Comparison of ENCODE assay signal across 10 mouse cellular contexts in the genomic region with DNA sequence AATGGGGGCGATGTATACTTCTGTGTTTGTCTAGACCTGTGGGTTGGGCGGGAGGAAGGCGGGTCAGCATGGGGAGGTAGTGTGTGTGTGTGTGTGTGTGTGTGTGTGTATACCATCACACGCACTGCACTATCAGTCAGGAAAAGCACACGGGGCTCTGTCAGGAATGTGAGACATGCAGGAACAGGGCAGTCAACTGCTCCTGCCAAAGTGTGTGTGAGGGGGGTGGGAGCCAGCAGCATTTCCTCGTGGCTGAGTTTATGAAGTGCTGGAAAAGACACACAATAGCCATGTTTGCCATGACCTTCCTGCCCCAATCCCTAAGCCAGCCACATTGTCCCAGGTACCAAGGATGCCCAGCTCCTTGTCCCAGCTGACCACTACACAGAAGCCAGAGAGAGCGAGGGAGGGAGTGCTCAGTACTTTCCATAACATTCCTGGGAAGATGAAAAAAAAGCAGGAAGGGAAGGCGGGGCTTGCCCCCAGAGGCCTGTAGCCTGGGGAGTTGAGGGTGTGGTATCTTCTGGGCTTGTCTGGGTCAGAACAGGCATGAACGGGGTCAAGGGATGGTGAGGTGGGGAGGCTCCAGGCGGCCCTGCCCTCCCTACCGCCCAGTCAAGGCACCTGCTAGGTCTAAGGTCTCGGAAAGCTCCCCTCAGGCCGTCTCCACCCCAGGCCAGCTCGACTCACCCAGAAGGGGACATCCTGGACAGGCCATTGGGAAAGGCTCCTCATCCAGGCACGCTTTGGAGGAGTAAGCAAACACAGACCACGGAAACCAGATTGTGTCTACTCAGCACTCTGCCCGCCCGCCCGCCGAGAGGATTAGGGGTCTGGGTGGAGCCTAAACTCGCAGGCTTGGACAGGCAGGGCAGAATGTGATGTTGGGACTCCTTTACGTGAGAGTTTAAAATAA. TPM values are rescaled to one million over a fixed set of nuclear protein-coding genes. Genes with fewer than 3 reads are reported as not detected.
A peak's percentile ranks its signal among the peaks of the same experiment; 100 is the strongest.
DNase-seq lines count a peak whose midpoint lies in the region; ATAC-seq and TF ChIP-seq lines count a peak whose summit lies in the region.
"Had no signal": no experiment of that assay in that cellular context is flagged by ENCODE, and none has a peak within 500 bp of the region (broad histone marks: within the 10 kb centered on the region; RNA-seq: fewer than 3 reads in every experiment).

No protein-coding gene starts in this region.

- H3K4me3 ChIP-seq in lung, postnatal 0 days (ENCODE audit: low read depth, low read length), result no peak overlapping the region
- peak overlapping the region; percentile 36 for H3K4me3 ChIP-seq in heart, embryonic 13.5 days
- H3K4me3 ChIP-seq in liver, postnatal 0 days (ENCODE audit: low read depth, low read length), result no peak overlapping the region

- H3K27me3 ChIP-seq in lung, postnatal 0 days (replicated peaks; ENCODE audit: insufficient read depth, low read length), result no peaks in the 10 kb centered on the region
- peaks cover 12% of the 10 kb centered on the region; the same call in 1 of the 2 replicates for H3K27me3 ChIP-seq in heart, embryonic 13.5 days (replicated peaks)
- H3K27me3 ChIP-seq in liver, postnatal 0 days (ENCODE audit: insufficient read depth, low read length), result peaks cover 20% of the 10 kb centered on the region

- H3K9me3 ChIP-seq in lung, postnatal 0 days (ENCODE audit: low read length), result no peaks in the 10 kb centered on the region
- H3K9me3 ChIP-seq in heart, embryonic 13.5 days, result no peaks in the 10 kb centered on the region
- no peaks in the 10 kb centered on the region for H3K9me3 ChIP-seq in liver, postnatal 0 days (ENCODE audit: low read length)

- WGBS in lung, postnatal 0 days, result 12% methylated on average over 21 of the region's 22 CpGs
- WGBS in heart, embryonic 13.5 days, result 9% methylated on average over 22 of the region's 22 CpGs
- 38% methylated on average over 22 of the region's 22 CpGs for WGBS in liver, postnatal 0 days (ENCODE audit: insufficient replicate concordance)

- H3K4me1 ChIP-seq in lung, postnatal 0 days (ENCODE audit: insufficient read depth, low read depth, low read length), result peaks cover 5% of the 10 kb centered on the region; the same call in 1 of the 2 replicates
- peaks cover 88% of the 10 kb centered on the region for H3K4me1 ChIP-seq in heart, embryonic 13.5 days
- peaks cover 19% of the 10 kb centered on the region for H3K4me1 ChIP-seq in liver, postnatal 0 days (ENCODE audit: insufficient read depth)

- no peak for TF ChIP-seq CTCF in lung, postnatal 0 days (IDR thresholded peaks at IDR 0.05)
- no peak for TF ChIP-seq CTCF in liver, postnatal 0 days (IDR thresholded peaks at IDR 0.05; ENCODE audit: low read depth)

- DNase-seq in embryo, embryonic 10 days (ENCODE audit: low spot score), result peak; percentile 51
- DNase-seq in embryo, embryonic 10.5 days (ENCODE audit: low spot score), result no peak
- peak; percentile 60 for DNase-seq in lung, postnatal 0 days (ENCODE audit: low spot score)
- DNase-seq in lung, postnatal 25 days (ENCODE audit: low spot score), result no peak
- peak; percentile 15 for DNase-seq in liver, postnatal 0 days
- DNase-seq in adrenal gland, postnatal 25 days, result no peak
- DNase-seq in ovary, postnatal 14 days (ENCODE audit: low spot score), result no peak
- DNase-seq: B cell, adult 2 months; thymus, postnatal 25 days had no signal

- no peak overlapping the region for H3K9ac ChIP-seq in lung, postnatal 0 days (replicated peaks; ENCODE audit: low read depth)
- peak overlapping the region; percentile 74 for H3K9ac ChIP-seq in heart, embryonic 13.5 days
- H3K9ac ChIP-seq in liver, postnatal 0 days (replicated peaks), result no peak overlapping the region

- TF ChIP-seq EP300 in lung, postnatal 0 days (IDR thresholded peaks at IDR 0.05), result no peak
- TF ChIP-seq EP300 in liver, postnatal 0 days (IDR thresholded peaks at IDR 0.05; ENCODE audit: low read depth), result no peak

- H3K36me3 ChIP-seq in lung, postnatal 0 days (ENCODE audit: insufficient read depth, low read length), result no peaks in the 10 kb centered on the region
- H3K36me3 ChIP-seq in heart, embryonic 13.5 days, result no peaks in the 10 kb centered on the region
- H3K36me3 ChIP-seq in liver, postnatal 0 days (replicated peaks; ENCODE audit: insufficient read depth, low read length), result no peaks in the 10 kb centered on the region

- peak overlapping the region; percentile 6; the same call in 1 of the 2 replicates for H3K4me2 ChIP-seq in lung, postnatal 0 days (replicated peaks; ENCODE audit: low read depth, low read length)
- H3K4me2 ChIP-seq in heart, embryonic 13.5 days, result peak overlapping the region; percentile 64
- no peak overlapping the region for H3K4me2 ChIP-seq in liver, postnatal 0 days (ENCODE audit: low read depth, low read length)

- 0 out of 2 replicates have a peak overlapping the region, but pooled peaks have one; percentile 27 for H3K27ac ChIP-seq in lung, postnatal 0 days (ENCODE audit: low read length)
- H3K27ac ChIP-seq in heart, embryonic 13.5 days (replicated peaks), result peak overlapping the region; percentile 96
- H3K27ac ChIP-seq in liver, postnatal 0 days (ENCODE audit: low read depth), result no peak overlapping the region

- ATAC-seq in lung, postnatal 0 days, result peak; percentile 45
- peak; percentile 19; the same call in 1 of the 2 replicates for ATAC-seq in heart, embryonic 13.5 days (ENCODE audit: extremely low read depth, insufficient number of reproducible peaks, low FRiP score, low TSS enrichment)
- no peak for ATAC-seq in liver, postnatal 0 days

RNA-seq across cellular contexts. Expression of a gene that starts 4.2 kb away (rescaled TPM):
- polyA plus RNA-seq in lung, postnatal 0 days (2015; fragmentation: Nextera tagmentation; extraction: Ambion mirVana), result 3.7 and 3.8 TPM in 2 replicates
- 7.8 and 8.7 TPM in 2 replicates for polyA plus RNA-seq in heart, embryonic 13.5 days (2015; fragmentation: Nextera tagmentation; extraction: Ambion mirVana)
- polyA plus RNA-seq in liver, postnatal 0 days (2015; fragmentation: Nextera tagmentation; extraction: Ambion mirVana), result 0.82 and 0.85 TPM in 2 replicates
- total RNA-seq in adrenal gland, postnatal 25 days (2021), result 9.1 and 13.7 TPM in 2 replicates

RNA-seq across cellular contexts. Expression of a gene that starts 4.2 kb away (rescaled TPM):
- 28.8 and 34.5 TPM in 2 replicates for polyA plus RNA-seq in lung, postnatal 0 days (2015; fragmentation: Nextera tagmentation; extraction: Ambion mirVana)
- polyA plus RNA-seq in heart, embryonic 13.5 days (2015; fragmentation: Nextera tagmentation; extraction: Ambion mirVana), result 12.0 and 14.3 TPM in 2 replicates
- 56.5 and 57.0 TPM in 2 replicates for polyA plus RNA-seq in liver, postnatal 0 days (2015; fragmentation: Nextera tagmentation; extraction: Ambion mirVana)
- total RNA-seq in adrenal gland, postnatal 25 days (2021), result 92.1 and 129 TPM in 2 replicates

RNA-seq across cellular contexts. Expression of a gene that starts 18.8 kb away (rescaled TPM):
- 6.5 TPM in 2 replicates for polyA plus RNA-seq in lung, postnatal 0 days (2015; fragmentation: Nextera tagmentation; extraction: Ambion mirVana)
- 2.8 and 3.0 TPM in 2 replicates for polyA plus RNA-seq in heart, embryonic 13.5 days (2015; fragmentation: Nextera tagmentation; extraction: Ambion mirVana)
- 2.6 and 2.7 TPM in 2 replicates for polyA plus RNA-seq in liver, postnatal 0 days (2015; fragmentation: Nextera tagmentation; extraction: Ambion mirVana)
- 72.0 and 75.6 TPM in 2 replicates for total RNA-seq in adrenal gland, postnatal 25 days (2021)

RNA-seq across cellular contexts. Expression of a gene that starts 35.0 kb away (rescaled TPM):
- polyA plus RNA-seq in lung, postnatal 0 days (2015; fragmentation: Nextera tagmentation; extraction: Ambion mirVana), result 6.2 and 7.1 TPM in 2 replicates
- 5.7 and 6.2 TPM in 2 replicates for polyA plus RNA-seq in heart, embryonic 13.5 days (2015; fragmentation: Nextera tagmentation; extraction: Ambion mirVana)
- polyA plus RNA-seq in liver, postnatal 0 days (2015; fragmentation: Nextera tagmentation; extraction: Ambion mirVana), result 3.4 and 3.7 TPM in 2 replicates
- total RNA-seq in adrenal gland, postnatal 25 days (2021), result 3.9 and 6.2 TPM in 2 replicates

Comparison
In these comparisons a context has a peak if more than half of its experiments do, and no peak if none do; other contexts are left out.
1. DNase-seq: peak in embryo, embryonic 10 days (single experiment), lung, postnatal 0 days (single experiment) and liver, postnatal 0 days (single experiment); none in embryo, embryonic 10.5 days (single experiment), lung, postnatal 25 days (single experiment), adrenal gland, postnatal 25 days (single experiment) and ovary, postnatal 14 days (single experiment).